Mouse (Mus musculus) heart, postnatal 10 days (tissue): ENCODE results near the gene Olah. TPM values are rescaled to one million over a fixed set of nuclear protein-coding genes. Genes with fewer than 3 reads are reported as not detected.
"Not testable (repeated sequence)": the region's sequence is repeated elsewhere in the genome, so short reads cannot be mapped to it uniquely, and the experiment has no call there.

ENCODE experiments used
- DNase-seq, 2 experiments: peaks; one replicate each; pipeline ENCODE4 v3.0.0; 2021
- intact Hi-C: fragments of 180-260 bp; cut with DNase I; formaldehyde crosslinking; loops from one replicate; pipeline ENCODE4 v1.15.1; 2025
- total RNA-seq, 2 experiments: library from RNA; stranded (reverse); gene quantifications; 2 replicates each; pipeline ENCODE4 v1.2.3; 2021

The Olah gene
- not detected for total RNA-seq

GRCm38 (mm10) chr2:3397110-3397509 is at the start of gene Olah:
Gene Olah, minus strand, starts transcription at chr2:3397210.
- DNase-seq, intact Hi-C loops: not testable (repeated sequence)

GRCm38 (mm10) chr2:3445984-3446383 is 49.0 kb upstream of the Olah start:
- DNase-seq = no peak
- intact Hi-C loops = no loop called here

- DNase-seq = no peak
- intact Hi-C loops = no loop called here
These were observed 47.2 kb upstream of the Olah start for GRCm38 (mm10) chr2:3444206-3444605.

GRCm38 (mm10) chr2:3437956-3438355 is 40.9 kb upstream of the Olah start:
- DNase-seq = no peak
- intact Hi-C loops = no loop called here

GRCm38 (mm10) chr2:3435369-3436061 is 38.5 kb upstream of the Olah start:
- intact Hi-C loops = no loop called here

GRCm38 (mm10) chr2:3430956-3431355 is 33.9 kb upstream of the Olah start:
- no peak for DNase-seq
- intact Hi-C loops = no loop called here

More at GRCm38 (mm10) chr2:3435369-3436061, 38.5 kb upstream of the Olah start:
- DNase-seq = no peak

- intact Hi-C loops = no loop called here
- DNase-seq = no peak
These were observed 27.5 kb upstream of the Olah start for GRCm38 (mm10) chr2:3424579-3424910.

GRCm38 (mm10) chr2:3423841-3424578 is 27.0 kb upstream of the Olah start, which contains the start of gene Dclre1c:
Gene Dclre1c, plus strand, starts transcription at chr2:3424131.
- peak; percentile 92 for DNase-seq
- intact Hi-C loops = no loop called here

- intact Hi-C loops = no loop called here
- DNase-seq = no peak
These were observed 25.5 kb upstream of the Olah start, which contains the start of gene Meig1 for GRCm38 (mm10) chr2:3422548-3422947. Gene Meig1, minus strand, starts transcription at chr2:3422648.

- DNase-seq = no peak
- intact Hi-C loops = loop anchor here (2.0 kb wide), 1 partner anchor 55 kb away; the partner anchor contains the start of gene Suv39h2
These were observed 23.1 kb upstream of the Olah start for GRCm38 (mm10) chr2:3420157-3420556.

GRCm38 (mm10) chr2:3418883-3419431 is 21.9 kb upstream of the Olah start:
- peak; percentile 97 to 98 for DNase-seq
- intact Hi-C loops = loop anchor here (5.0 kb wide), 1 partner anchor 82 kb away; the partner anchor contains the start of gene Acbd7

GRCm38 (mm10) chr2:3415676-3416075 is 18.7 kb upstream of the Olah start:
- no peak for DNase-seq
- intact Hi-C loops = loop anchor here (5.0 kb wide), 1 partner anchor 78 kb away; the partner anchor contains the start of gene Acbd7

GRCm38 (mm10) chr2:3414241-3414640 is 17.2 kb upstream of the Olah start:
- intact Hi-C loops = loop anchor here (5.0 kb wide), 1 partner anchor 322 kb away; no protein-coding TSS in a partner anchor

GRCm38 (mm10) chr2:3407756-3408155 is 10.7 kb upstream of the Olah start:
- no peak for DNase-seq
- intact Hi-C loops = no loop called here

More at GRCm38 (mm10) chr2:3414241-3414640, 17.2 kb upstream of the Olah start:
- peak; percentile 48 to 66 for DNase-seq

GRCm38 (mm10) chr2:3405981-3406380 is 9.0 kb upstream of the Olah start:
- intact Hi-C loops = no loop called here

GRCm38 (mm10) chr2:3391945-3392344 is 5.1 kb downstream of the Olah start:
- no peak for DNase-seq
- intact Hi-C loops = no loop called here

More at GRCm38 (mm10) chr2:3405981-3406380, 9.0 kb upstream of the Olah start:
- no peak for DNase-seq

GRCm38 (mm10) chr2:3387105-3387860 is 9.7 kb downstream of the Olah start:
- no peak for DNase-seq
- intact Hi-C loops = no loop called here

GRCm38 (mm10) chr2:3365127-3365526 is 31.9 kb downstream of the Olah start:
- intact Hi-C loops = no loop called here
- no peak for DNase-seq

- no peak for DNase-seq
- intact Hi-C loops = no loop called here
These were observed 35.9 kb downstream of the Olah start for GRCm38 (mm10) chr2:3361067-3361466.

- DNase-seq = no peak
- intact Hi-C loops = no loop called here
These were observed 39.1 kb downstream of the Olah start for GRCm38 (mm10) chr2:3357887-3358286.

GRCm38 (mm10) chr2:3356311-3356710 is 40.7 kb downstream of the Olah start:
- intact Hi-C loops = no loop called here
- DNase-seq = no peak
